Mouse (Mus musculus): Measurements from ENCODE around the gene Lrrc3c. TPM values are rescaled to one million over a fixed set of nuclear protein-coding genes. Genes with fewer than 3 reads are reported as not detected.

The Lrrc3c gene
- polyA plus RNA-seq, 1 experiment: not detected

- 54% methylated on average over 2 of the region's 2 CpGs for WGBS
- Histone ChIP-seq H3K4me1 (ENCODE audit: control insufficient read depth, insufficient read depth, low read length) (no peaks in the 10 kb centered on the region), H3K27ac (ENCODE audit: control insufficient read depth, insufficient read depth, low read depth, low read length, poor library complexity) (no peak within 1 kb of the TSS), H3K4me3 (replicated peaks; ENCODE audit: control insufficient read depth, low read depth, low read length) (no peak within 1 kb of the TSS)
- TF ChIP-seq POLR2A (IDR thresholded peaks at IDR 0.05; ENCODE audit: borderline replicate concordance, control insufficient read depth, low read depth, low read length): no peak
- TF ChIP-seq CTCF (IDR thresholded peaks at IDR 0.05; ENCODE audit: control insufficient read depth, insufficient read depth, low read length): no peak
Measured at GRCm38 (mm10) chr11:98646459-98646858, 48.4 kb downstream of the Lrrc3c start, which contains the start of gene Gsdma2. TSS of gene Gsdma2 (plus strand) at chr11:98646759.

Other genes with a start within 250 kb of the Lrrc3c start
- gene Ppp1r1b, start 249.9 kb upstream of the Lrrc3c start, polyA plus RNA-seq (2011; ENCODE audit: insufficient read depth, insufficient read length, low replicate concordance, missing spikeins): not detected in 2 replicates
- gene Stard3, start 239.9 kb upstream of the Lrrc3c start, polyA plus RNA-seq (2011; ENCODE audit: insufficient read depth, insufficient read length, low replicate concordance, missing spikeins): 16.8 and 32.3 TPM in 2 replicates
- 6.5 and 15.6 TPM in 2 replicates for gene Tcap, start 214.5 kb upstream of the Lrrc3c start, polyA plus RNA-seq (2011; ENCODE audit: insufficient read depth, insufficient read length, low replicate concordance, missing spikeins)
- not detected in 2 replicates for gene Pnmt, start 211.8 kb upstream of the Lrrc3c start, polyA plus RNA-seq (2011; ENCODE audit: insufficient read depth, insufficient read length, low replicate concordance, missing spikeins)
- gene Pgap3, start 197.8 kb upstream of the Lrrc3c start, polyA plus RNA-seq (2011; ENCODE audit: insufficient read depth, insufficient read length, low replicate concordance, missing spikeins): 2.4 and 2.7 TPM in 2 replicates
- gene Erbb2, start 185.8 kb upstream of the Lrrc3c start, polyA plus RNA-seq (2011; ENCODE audit: insufficient read depth, insufficient read length, low replicate concordance, missing spikeins): 0.97 and 2.4 TPM in 2 replicates
- gene Mien1, start 159.3 kb upstream of the Lrrc3c start, polyA plus RNA-seq (2011; ENCODE audit: insufficient read depth, insufficient read length, low replicate concordance, missing spikeins): 25.3 and 33.9 TPM in 2 replicates
- 0.85 TPM in 1 of 2 replicates, not detected in the other for gene Grb7, start 151.9 kb upstream of the Lrrc3c start, polyA plus RNA-seq (2011; ENCODE audit: insufficient read depth, insufficient read length, low replicate concordance, missing spikeins)
- gene Ikzf3, start 52.3 kb upstream of the Lrrc3c start, polyA plus RNA-seq (2011; ENCODE audit: insufficient read depth, insufficient read length, low replicate concordance, missing spikeins): 13.3 and 41.7 TPM in 2 replicates
- gene Zpbp2, start 47.2 kb upstream of the Lrrc3c start, polyA plus RNA-seq (2011; ENCODE audit: insufficient read depth, insufficient read length, low replicate concordance, missing spikeins): 2.2 and 6.5 TPM in 2 replicates
- gene Ormdl3, start 10.9 kb upstream of the Lrrc3c start, polyA plus RNA-seq (2011; ENCODE audit: insufficient read depth, insufficient read length, low replicate concordance, missing spikeins): 41.1 and 41.2 TPM in 2 replicates
- 50.6 and 60.6 TPM in 2 replicates for gene Gm12355, start 27.4 kb downstream of the Lrrc3c start, polyA plus RNA-seq (2011; ENCODE audit: insufficient read depth, insufficient read length, low replicate concordance, missing spikeins)
- gene Gsdma3, start 28.1 kb downstream of the Lrrc3c start, polyA plus RNA-seq (2011; ENCODE audit: insufficient read depth, insufficient read length, low replicate concordance, missing spikeins): not detected in 2 replicates
- gene Gsdma2, start 48.5 kb downstream of the Lrrc3c start, polyA plus RNA-seq (2011; ENCODE audit: insufficient read depth, insufficient read length, low replicate concordance, missing spikeins): not detected in 2 replicates
- 0.55 and 0.70 TPM in 2 replicates for gene Gsdma, start 66.1 kb downstream of the Lrrc3c start, polyA plus RNA-seq (2011; ENCODE audit: insufficient read depth, insufficient read length, low replicate concordance, missing spikeins)
- gene Psmd3, start 84.3 kb downstream of the Lrrc3c start, polyA plus RNA-seq (2011; ENCODE audit: insufficient read depth, insufficient read length, low replicate concordance, missing spikeins): 28.2 and 57.7 TPM in 2 replicates
- gene Csf3, start 103.0 kb downstream of the Lrrc3c start, polyA plus RNA-seq (2011; ENCODE audit: insufficient read depth, insufficient read length, low replicate concordance, missing spikeins): not detected in 2 replicates
- 26.7 and 28.7 TPM in 2 replicates for gene Med24, start 131.1 kb downstream of the Lrrc3c start, polyA plus RNA-seq (2011; ENCODE audit: insufficient read depth, insufficient read length, low replicate concordance, missing spikeins)
- 27.5 and 35.4 TPM in 2 replicates for gene Thra, start 142.3 kb downstream of the Lrrc3c start, polyA plus RNA-seq (2011; ENCODE audit: insufficient read depth, insufficient read length, low replicate concordance, missing spikeins)
- gene Nr1d1, start 177.0 kb downstream of the Lrrc3c start, polyA plus RNA-seq (2011; ENCODE audit: insufficient read depth, insufficient read length, low replicate concordance, missing spikeins): 2.4 and 4.8 TPM in 2 replicates
- gene Msl1, start 197.2 kb downstream of the Lrrc3c start, polyA plus RNA-seq (2011; ENCODE audit: insufficient read depth, insufficient read length, low replicate concordance, missing spikeins): 46.7 and 69.9 TPM in 2 replicates
- 29.3 and 38.5 TPM in 2 replicates for gene Casc3, start 206.6 kb downstream of the Lrrc3c start, polyA plus RNA-seq (2011; ENCODE audit: insufficient read depth, insufficient read length, low replicate concordance, missing spikeins)
- gene Rapgefl1, start 238.5 kb downstream of the Lrrc3c start, polyA plus RNA-seq (2011; ENCODE audit: insufficient read depth, insufficient read length, low replicate concordance, missing spikeins): 1.5 and 6.8 TPM in 2 replicates

Measured in bone marrow, adult 2 months (tissue).